ENCODE assay signal across 8 mouse cellular contexts in genomic region chr6:48840973-48841625, GRCm38 (mm10). TPM values are rescaled to one million over a fixed set of nuclear protein-coding genes. Genes with fewer than 3 reads are reported as not detected.
DNase-seq lines count a peak whose midpoint lies in the region; ATAC-seq lines count a peak whose summit lies in the region.

Gene Tmem176b (minus strand): TSS chr6:48841496.

- peak; percentile 99 for DNase-seq in adrenal gland, postnatal 14 days
- DNase-seq in embryonic facial prominence, embryonic 11.5 days (ENCODE audit: low spot score) = peak; percentile 85
- peak; percentile 99 for DNase-seq in heart, adult 11 months
- DNase-seq in kidney, adult 11 months = peak; percentile 98
- DNase-seq in left cerebral cortex, postnatal 36 days (ENCODE audit: low spot score in 2 of 2) = peak; percentile 69 to 75
- peak; percentile 76 for DNase-seq in mesoderm, embryonic 11.5 days (ENCODE audit: low read depth, low spot score)
- DNase-seq in right cerebral cortex, postnatal 4 days = peak; percentile 81

- no peaks in the 10 kb centered on the region for H3K27me3 ChIP-seq in embryonic facial prominence, embryonic 11.5 days (ENCODE audit: control insufficient read depth, insufficient read depth, low read length)

- H3K27ac ChIP-seq in embryonic facial prominence, embryonic 11.5 days (replicated peaks; ENCODE audit: low read depth, low read length) = peak within 1 kb of the TSS; percentile 44; the same call in 1 of the 2 replicates

- peaks cover 6% of the 10 kb centered on the region for H3K4me1 ChIP-seq in embryonic facial prominence, embryonic 11.5 days (ENCODE audit: control insufficient read depth, insufficient read depth, low read length)

- peak within 1 kb of the TSS; percentile 44 for H3K9ac ChIP-seq in embryonic facial prominence, embryonic 11.5 days (replicated peaks; ENCODE audit: low read length)

- 12% methylated on average over 6 of the region's 6 CpGs for WGBS in embryonic facial prominence, embryonic 11.5 days

- H3K36me3 ChIP-seq in embryonic facial prominence, embryonic 11.5 days (replicated peaks; ENCODE audit: control insufficient read depth, insufficient read depth, low read depth, low read length) = no peaks in the 10 kb centered on the region

- intact Hi-C loops in left cerebral cortex, postnatal 36 days (cut with DNase I) = no loop called here

- H3K9me3 ChIP-seq in embryonic facial prominence, embryonic 11.5 days (replicated peaks; ENCODE audit: control insufficient read depth, low read length) = no peaks in the 10 kb centered on the region

- peak; percentile 90 for ATAC-seq in embryonic facial prominence, embryonic 11.5 days (replicated peaks; ENCODE audit: insufficient number of reproducible peaks, low FRiP score, low TSS enrichment, low read depth)
- no peak for ATAC-seq in erythroid progenitor cell, adult 5-6 weeks (replicated peaks; ENCODE audit: low FRiP score, poor library complexity, severe bottlenecking)

- H3K4me3 ChIP-seq in embryonic facial prominence, embryonic 11.5 days (ENCODE audit: low read depth, low read length) = peak within 1 kb of the TSS; percentile 32

- H3K4me2 ChIP-seq in embryonic facial prominence, embryonic 11.5 days (ENCODE audit: low read depth, low read length) = peak within 1 kb of the TSS; percentile 48

RNA-seq across cellular contexts. Expression of gene Tmem176b, which starts in this region (rescaled TPM):
- total RNA-seq in adrenal gland, postnatal 14 days (2021) = 293 and 324 TPM in 2 replicates
- 87.3 and 103 TPM in 2 replicates for polyA plus RNA-seq in embryonic facial prominence, embryonic 11.5 days (2014; fragmentation: Nextera tagmentation; extraction: Ambion mirVana)
- 10 to 100 TPM; 46.4 to 49.6 TPM for total RNA-seq in left cerebral cortex, postnatal 36 days (2021)
- total RNA-seq in erythroid progenitor cell, adult 5-6 weeks (2015; ENCODE audit: low replicate concordance) = 15.5 and 18.4 TPM in 2 replicates
- total RNA-seq in erythroid progenitor cell, adult 5-6 weeks (2017; ENCODE audit: low replicate concordance) = 3.6 and 15.5 TPM in 2 replicates
